Mouse (Mus musculus): ENCODE results near the gene Myh10. TPM values are rescaled to one million over a fixed set of nuclear protein-coding genes. Genes with fewer than 3 reads are reported as not detected.

Gene Myh10
- polyA plus RNA-seq, 1 experiment from 2014 or later = 20.5 TPM

GRCm38 (mm10) chr11:68706524-68707429 is 15.4 kb downstream of the Myh10 start:
- DNase-seq (ENCODE audit: low spot score) (no peak), ATAC-seq (ENCODE audit: low FRiP score, low TSS enrichment) (no peak)
- H3K4me1 ChIP-seq (replicated peaks; ENCODE audit: control insufficient read depth, insufficient read depth) = no peaks in the 10 kb centered on the region
- no peak overlapping the region for H3K4me2 ChIP-seq (replicated peaks; ENCODE audit: low read depth)
- no peak for TF ChIP-seq EP300 (optimal IDR thresholded peaks at IDR 0.05)
- peak; percentile 9; the same call in 1 of the 2 replicates for TF ChIP-seq CTCF (IDR thresholded peaks at IDR 0.05; ENCODE audit: low read depth)
- H3K9ac ChIP-seq (ENCODE audit: low read length) = no peak overlapping the region
- H3K36me3 ChIP-seq (ENCODE audit: control insufficient read depth, insufficient read depth, low read length) = peaks cover 2% of the 10 kb centered on the region; the same call in 1 of the 2 replicates
- H3K4me3 ChIP-seq (ENCODE audit: low read depth, low read length) = no peak overlapping the region
- WGBS = 65% methylated on average over 9 of the region's 9 CpGs
- H3K27ac ChIP-seq (replicated peaks) = no peak overlapping the region
- no peaks in the 10 kb centered on the region for H3K9me3 ChIP-seq (ENCODE audit: control insufficient read depth, low read length)
- H3K27me3 ChIP-seq (ENCODE audit: control insufficient read depth, insufficient read depth, low read length) = no peaks in the 10 kb centered on the region

DNA sequence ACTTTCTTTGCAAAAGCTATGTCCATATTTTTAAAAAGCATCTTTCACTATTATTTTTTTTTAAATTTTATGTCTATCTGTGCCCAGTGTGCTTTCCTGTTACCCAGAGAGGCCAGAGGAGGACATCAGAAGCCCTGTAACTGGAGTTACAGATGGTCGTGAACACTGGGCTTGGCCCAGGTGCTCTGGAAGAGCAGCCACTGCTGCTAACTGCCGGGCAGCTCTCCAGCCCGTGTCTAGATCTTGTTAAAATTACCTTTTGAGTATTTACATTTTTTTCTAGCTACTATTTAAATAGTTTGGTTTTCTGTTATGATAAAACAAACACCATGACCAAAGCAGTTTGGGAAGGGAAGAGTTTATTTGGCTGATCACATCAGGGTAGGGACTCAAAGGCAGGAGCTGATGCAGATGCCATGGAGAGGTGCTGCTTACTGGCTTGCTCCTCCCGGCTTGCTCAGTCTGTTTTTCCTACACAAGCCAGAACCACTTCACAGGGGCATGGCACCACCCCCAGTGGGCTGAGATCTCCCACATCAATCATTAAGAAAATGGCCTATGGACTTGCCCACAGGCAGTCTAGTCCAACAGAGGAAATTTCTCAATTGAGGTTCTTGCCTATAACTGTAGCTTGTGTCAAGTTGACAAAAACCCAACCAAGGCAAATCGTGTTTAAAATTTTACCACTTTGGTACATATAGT is 16.7 kb downstream of the Myh10 start:
- ATAC-seq (ENCODE audit: low FRiP score, low TSS enrichment) (no peak), DNase-seq (ENCODE audit: low spot score) (no peak)
- Histone ChIP-seq H3K4me3 (ENCODE audit: low read depth, low read length) (no peak overlapping the region), H3K4me1 (replicated peaks; ENCODE audit: control insufficient read depth, insufficient read depth) (no peaks in the 10 kb centered on the region), H3K27me3 (ENCODE audit: control insufficient read depth, insufficient read depth, low read length) (no peaks in the 10 kb centered on the region), H3K4me2 (replicated peaks; ENCODE audit: low read depth) (no peak overlapping the region), H3K36me3 (ENCODE audit: control insufficient read depth, insufficient read depth, low read length) (peaks cover 2% of the 10 kb centered on the region; the same call in 1 of the 2 replicates), H3K9me3 (ENCODE audit: control insufficient read depth, low read length) (no peaks in the 10 kb centered on the region), H3K9ac (ENCODE audit: low read length) (no peak overlapping the region), H3K27ac (replicated peaks) (no peak overlapping the region)
- TF ChIP-seq EP300 (optimal IDR thresholded peaks at IDR 0.05) (no peak), CTCF (IDR thresholded peaks at IDR 0.05; ENCODE audit: low read depth) (no peak)
- 47% methylated on average over 5 of the region's 5 CpGs for WGBS

GRCm38 (mm10) chr11:68716167-68716566 is 24.8 kb downstream of the Myh10 start:
- Histone ChIP-seq H3K4me2 (replicated peaks; ENCODE audit: low read depth) (no peak overlapping the region), H3K9me3 (ENCODE audit: control insufficient read depth, low read length) (no peaks in the 10 kb centered on the region), H3K27ac (replicated peaks) (no peak overlapping the region), H3K36me3 (ENCODE audit: control insufficient read depth, insufficient read depth, low read length) (no peaks in the 10 kb centered on the region), H3K9ac (ENCODE audit: low read length) (no peak overlapping the region), H3K4me3 (ENCODE audit: low read depth, low read length) (no peak overlapping the region), H3K4me1 (replicated peaks; ENCODE audit: control insufficient read depth, insufficient read depth) (no peaks in the 10 kb centered on the region; the same call in 1 of the 2 replicates), H3K27me3 (ENCODE audit: control insufficient read depth, insufficient read depth, low read length) (no peaks in the 10 kb centered on the region)
- DNase-seq (ENCODE audit: low spot score) (no peak), ATAC-seq (ENCODE audit: low FRiP score, low TSS enrichment) (no peak)
- TF ChIP-seq CTCF (IDR thresholded peaks at IDR 0.05; ENCODE audit: low read depth) (no peak), EP300 (optimal IDR thresholded peaks at IDR 0.05) (no peak)
- 82% methylated on average over 4 of the region's 4 CpGs for WGBS

GRCm38 (mm10) chr11:68717171-68717840 is 25.9 kb downstream of the Myh10 start:
- no peak overlapping the region for H3K4me3 ChIP-seq (ENCODE audit: low read depth, low read length)
- H3K9ac ChIP-seq (ENCODE audit: low read length) = no peak overlapping the region
- no peaks in the 10 kb centered on the region for H3K9me3 ChIP-seq (ENCODE audit: control insufficient read depth, low read length)
- TF ChIP-seq EP300 (optimal IDR thresholded peaks at IDR 0.05) = no peak
- no peak for TF ChIP-seq CTCF (IDR thresholded peaks at IDR 0.05; ENCODE audit: low read depth)
- no peak for ATAC-seq (ENCODE audit: low FRiP score, low TSS enrichment)
- no peaks in the 10 kb centered on the region; the same call in 1 of the 2 replicates for H3K4me1 ChIP-seq (replicated peaks; ENCODE audit: control insufficient read depth, insufficient read depth)
- 55% methylated on average over 16 of the region's 16 CpGs for WGBS
- H3K4me2 ChIP-seq (replicated peaks; ENCODE audit: low read depth) = no peak overlapping the region
- no peak overlapping the region for H3K27ac ChIP-seq (replicated peaks)
- no peaks in the 10 kb centered on the region for H3K27me3 ChIP-seq (ENCODE audit: control insufficient read depth, insufficient read depth, low read length)
- no peaks in the 10 kb centered on the region for H3K36me3 ChIP-seq (ENCODE audit: control insufficient read depth, insufficient read depth, low read length)
- no peak for DNase-seq (ENCODE audit: low spot score)

GRCm38 (mm10) chr11:68719096-68719648 is 27.8 kb downstream of the Myh10 start:
- Histone ChIP-seq H3K4me1 (replicated peaks; ENCODE audit: control insufficient read depth, insufficient read depth) (no peaks in the 10 kb centered on the region; the same call in 1 of the 2 replicates), H3K9ac (ENCODE audit: low read length) (no peak overlapping the region), H3K36me3 (ENCODE audit: control insufficient read depth, insufficient read depth, low read length) (no peaks in the 10 kb centered on the region), H3K9me3 (ENCODE audit: control insufficient read depth, low read length) (no peaks in the 10 kb centered on the region), H3K4me2 (replicated peaks; ENCODE audit: low read depth) (no peak overlapping the region), H3K27ac (replicated peaks) (no peak overlapping the region), H3K4me3 (ENCODE audit: low read depth, low read length) (no peak overlapping the region), H3K27me3 (ENCODE audit: control insufficient read depth, insufficient read depth, low read length) (no peaks in the 10 kb centered on the region)
- WGBS = 77% methylated on average over 4 of the region's 4 CpGs
- ATAC-seq (ENCODE audit: low FRiP score, low TSS enrichment) (no peak), DNase-seq (ENCODE audit: low spot score) (no peak)
- TF ChIP-seq CTCF (IDR thresholded peaks at IDR 0.05; ENCODE audit: low read depth) (no peak), EP300 (optimal IDR thresholded peaks at IDR 0.05) (no peak)

Measured in stomach, postnatal 0 days (tissue).